In the genomic region with DNA sequence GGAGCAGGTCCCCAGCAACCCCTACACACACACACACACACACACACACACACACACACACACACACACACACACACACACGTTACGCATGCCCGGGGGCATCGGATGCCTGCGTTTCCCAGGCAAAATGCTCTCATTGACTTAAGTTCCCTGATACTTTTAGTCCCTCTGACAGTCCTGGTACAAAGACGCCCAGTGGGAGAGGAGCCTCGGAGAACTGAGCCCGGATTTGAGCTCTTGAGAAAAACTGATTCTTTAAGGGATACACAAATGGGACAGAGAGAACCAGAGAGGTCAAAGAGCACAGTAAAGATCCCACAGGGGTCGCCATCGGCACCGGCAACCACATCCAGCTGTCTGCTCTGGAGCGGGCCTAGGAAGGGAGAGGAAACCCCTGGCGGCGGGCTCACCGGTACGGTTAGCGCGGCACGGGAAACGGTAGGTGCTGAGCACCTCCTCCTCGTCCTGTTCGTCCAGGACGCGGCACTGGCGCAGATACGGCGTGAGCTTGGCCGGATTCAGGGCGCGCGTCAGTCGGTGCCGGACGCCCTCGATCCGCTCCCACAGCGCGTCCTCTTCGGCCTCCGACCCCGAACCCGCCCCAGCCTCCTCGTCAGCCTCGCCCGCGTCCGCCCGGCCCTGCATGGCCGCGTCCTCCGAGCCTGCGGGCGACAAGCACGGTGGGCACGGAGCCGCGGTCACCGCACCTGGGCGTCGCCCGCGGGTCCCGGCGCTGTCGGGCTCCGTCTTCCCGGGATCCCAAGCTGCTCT, we compare ENCODE assay signal across 8 mouse cellular contexts. TPM values are rescaled to one million over a fixed set of nuclear protein-coding genes. Genes with fewer than 3 reads are reported as not detected.
DNase-seq lines count a peak whose midpoint lies in the region; ATAC-seq and TF ChIP-seq lines count a peak whose summit lies in the region.

No protein-coding gene starts in this region.

- H3K27me3 ChIP-seq in hindbrain, embryonic 11.5 days (ENCODE audit: control insufficient read depth, insufficient read depth, low read length) = peaks cover 23% of the 10 kb centered on the region
- H3K27me3 ChIP-seq in liver, embryonic 14.5 days (ENCODE audit: control insufficient read depth, insufficient read depth, low read length) = peaks cover 39% of the 10 kb centered on the region
- peaks cover 56% of the 10 kb centered on the region for H3K27me3 ChIP-seq in neural tube, embryonic 12.5 days (replicated peaks)

- no peak overlapping the region for H3K27ac ChIP-seq in hindbrain, embryonic 11.5 days (ENCODE audit: low read depth, low read length)
- H3K27ac ChIP-seq in liver, embryonic 14.5 days = no peak overlapping the region
- no peak overlapping the region for H3K27ac ChIP-seq in neural tube, embryonic 12.5 days

- ATAC-seq in hindbrain, embryonic 11.5 days (ENCODE audit: low FRiP score) = 0 out of 2 replicates have a peak, but pooled peaks have one; percentile 7
- peak; percentile 17; the same call in 1 of the 2 replicates for ATAC-seq in liver, embryonic 14.5 days (ENCODE audit: insufficient read depth)
- no peak for ATAC-seq in neural tube, embryonic 12.5 days (ENCODE audit: low FRiP score, low read depth)

- no peaks in the 10 kb centered on the region for H3K36me3 ChIP-seq in hindbrain, embryonic 11.5 days (ENCODE audit: control insufficient read depth, insufficient read depth, low read length)
- no peaks in the 10 kb centered on the region for H3K36me3 ChIP-seq in liver, embryonic 14.5 days (replicated peaks; ENCODE audit: control insufficient read depth, insufficient read depth, low read depth)
- H3K36me3 ChIP-seq in neural tube, embryonic 12.5 days = no peaks in the 10 kb centered on the region

- H3K4me3 ChIP-seq in hindbrain, embryonic 11.5 days (ENCODE audit: low read depth, low read length) = peak overlapping the region; percentile 44
- H3K4me3 ChIP-seq in liver, embryonic 14.5 days (ENCODE audit: insufficient read depth in 1 of 2, low read depth in 2 of 2, low read length in 2 of 2) = peak overlapping the region; percentile 38 to 49
- H3K4me3 ChIP-seq in neural tube, embryonic 12.5 days = peak overlapping the region; percentile 49

- H3K9me3 ChIP-seq in hindbrain, embryonic 11.5 days (ENCODE audit: control insufficient read depth, low read length) = no peaks in the 10 kb centered on the region
- H3K9me3 ChIP-seq in liver, embryonic 14.5 days (ENCODE audit: control insufficient read depth, low read length) = no peaks in the 10 kb centered on the region
- H3K9me3 ChIP-seq in neural tube, embryonic 12.5 days = no peaks in the 10 kb centered on the region

- no peak for TF ChIP-seq CTCF in liver, embryonic 14.5 days (IDR thresholded peaks at IDR 0.05; ENCODE audit: low read depth)

- peak overlapping the region; percentile 52 for H3K9ac ChIP-seq in hindbrain, embryonic 11.5 days (ENCODE audit: low read depth, low read length)
- H3K9ac ChIP-seq in liver, embryonic 14.5 days (replicated peaks) = no peak overlapping the region
- peak overlapping the region; percentile 56 for H3K9ac ChIP-seq in neural tube, embryonic 12.5 days

- TF ChIP-seq EP300 in liver, embryonic 14.5 days (IDR thresholded peaks at IDR 0.05; ENCODE audit: low read depth) = no peak

- peaks cover 10% of the 10 kb centered on the region for H3K4me1 ChIP-seq in hindbrain, embryonic 11.5 days (replicated peaks; ENCODE audit: control insufficient read depth, insufficient read depth, low read length)
- peaks cover 0 to 10% of the 10 kb centered on the region in 2 experiments; a peak in 2 of 4 replicates for H3K4me1 ChIP-seq in liver, embryonic 14.5 days (replicated peaks; ENCODE audit: control insufficient read depth in 2 of 2, insufficient read depth in 2 of 2, low read length in 1 of 2)
- H3K4me1 ChIP-seq in neural tube, embryonic 12.5 days = peaks cover 22% of the 10 kb centered on the region

- 7% methylated on average over 46 of the region's 67 CpGs for WGBS in hindbrain, embryonic 11.5 days
- whole genome bisulfite sequencing in liver, embryonic 14.5 days (ENCODE audit: insufficient replicate concordance) = 6% methylated on average over 67 of the region's 67 CpGs
- WGBS in neural tube, embryonic 12.5 days = 6% methylated on average over 67 of the region's 67 CpGs

- peak overlapping the region; percentile 69 for H3K4me2 ChIP-seq in hindbrain, embryonic 11.5 days (replicated peaks; ENCODE audit: low read depth, low read length)
- H3K4me2 ChIP-seq in liver, embryonic 14.5 days (ENCODE audit: low read depth) = peak overlapping the region; percentile 47
- H3K4me2 ChIP-seq in neural tube, embryonic 12.5 days (replicated peaks) = peak overlapping the region; percentile 81

- DNase-seq in adrenal gland, postnatal 14 days = peak; percentile 59
- no peak for DNase-seq in adrenal gland, postnatal 10 days
- peak; percentile 53 for DNase-seq in embryo, embryonic 9.5 days (ENCODE audit: extremely low spot score)
- DNase-seq in hindbrain, embryonic 11.5 days (ENCODE audit: low spot score) = peak; percentile 66
- DNase-seq in liver, embryonic 14.5 days (ENCODE audit: low read depth in 3 of 3, low spot score in 3 of 3) = no peak
- no peak for DNase-seq in right cerebral cortex, postnatal 14 days
- DNase-seq in yolk sac, embryonic 10.5 days (ENCODE audit: low spot score) = no peak

RNA-seq across cellular contexts. Expression of gene Card10, which starts 0.7 kb away (rescaled TPM):
- 10.6 and 12.7 TPM in 2 replicates for total RNA-seq in adrenal gland, postnatal 14 days (2021)
- total RNA-seq in adrenal gland, postnatal 10 days (2021) = 10 to 100 TPM; 12.0 to 12.4 TPM
- 1.8 and 2.4 TPM in 2 replicates for polyA plus RNA-seq in hindbrain, embryonic 11.5 days (2014; fragmentation: Nextera tagmentation; extraction: Ambion mirVana)
- 2.2 and 2.5 TPM in 2 replicates for polyA plus RNA-seq in liver, embryonic 14.5 days (2012; rRNA removed)
- 1.1 and 1.3 TPM in 2 replicates for polyA plus RNA-seq in liver, embryonic 14.5 days (2014; fragmentation: Nextera tagmentation; extraction: Ambion mirVana)
- polyA plus RNA-seq in neural tube, embryonic 12.5 days (2016; fragmentation: Nextera tagmentation; extraction: Ambion mirVana) = 2.8 and 3.4 TPM in 2 replicates

RNA-seq across cellular contexts. Expression of gene Mfng, which starts 28.9 kb away (rescaled TPM):
- 13.1 and 19.8 TPM in 2 replicates for total RNA-seq in adrenal gland, postnatal 14 days (2021)
- 10 to 100 TPM; 15.5 to 17.7 TPM for total RNA-seq in adrenal gland, postnatal 10 days (2021)
- 34.6 and 34.7 TPM in 2 replicates for polyA plus RNA-seq in hindbrain, embryonic 11.5 days (2014; fragmentation: Nextera tagmentation; extraction: Ambion mirVana)
- 3.4 and 3.7 TPM in 2 replicates for polyA plus RNA-seq in liver, embryonic 14.5 days (2012; rRNA removed)
- polyA plus RNA-seq in liver, embryonic 14.5 days (2014; fragmentation: Nextera tagmentation; extraction: Ambion mirVana) = 2.9 and 3.6 TPM in 2 replicates
- 65.3 and 72.9 TPM in 2 replicates for polyA plus RNA-seq in neural tube, embryonic 12.5 days (2016; fragmentation: Nextera tagmentation; extraction: Ambion mirVana)

RNA-seq across cellular contexts. Expression of gene Cdc42ep1, which starts 40.3 kb away (rescaled TPM):
- total RNA-seq in adrenal gland, postnatal 14 days (2021) = 44.5 and 45.1 TPM in 2 replicates
- 10 to 100 TPM; 40.9 to 48.6 TPM for total RNA-seq in adrenal gland, postnatal 10 days (2021)
- 7.8 and 9.1 TPM in 2 replicates for polyA plus RNA-seq in hindbrain, embryonic 11.5 days (2014; fragmentation: Nextera tagmentation; extraction: Ambion mirVana)
- 8.1 and 10.1 TPM in 2 replicates for polyA plus RNA-seq in liver, embryonic 14.5 days (2012; rRNA removed)
- 7.8 and 8.6 TPM in 2 replicates for polyA plus RNA-seq in liver, embryonic 14.5 days (2014; fragmentation: Nextera tagmentation; extraction: Ambion mirVana)
- polyA plus RNA-seq in neural tube, embryonic 12.5 days (2016; fragmentation: Nextera tagmentation; extraction: Ambion mirVana) = 14.9 and 17.6 TPM in 2 replicates

RNA-seq across cellular contexts. Expression of gene Lgals2, which starts 53.2 kb away (rescaled TPM):
- 0.85 TPM in 1 of 2 replicates, not detected in the other for total RNA-seq in adrenal gland, postnatal 14 days (2021)
- 1 to 10 TPM; 1.8 to 5.1 TPM for total RNA-seq in adrenal gland, postnatal 10 days (2021)
- not detected in 2 replicates for polyA plus RNA-seq in hindbrain, embryonic 11.5 days (2014; fragmentation: Nextera tagmentation; extraction: Ambion mirVana)
- 8.7 and 9.8 TPM in 2 replicates for polyA plus RNA-seq in liver, embryonic 14.5 days (2012; rRNA removed)
- 14.0 and 15.0 TPM in 2 replicates for polyA plus RNA-seq in liver, embryonic 14.5 days (2014; fragmentation: Nextera tagmentation; extraction: Ambion mirVana)
- not detected in 2 replicates for polyA plus RNA-seq in neural tube, embryonic 12.5 days (2016; fragmentation: Nextera tagmentation; extraction: Ambion mirVana)

Comparison
In these comparisons a context has a peak if more than half of its experiments do, and no peak if none do; other contexts are left out.
1. DNase-seq: peak in adrenal gland, postnatal 14 days (single experiment), embryo, embryonic 9.5 days (single experiment) and hindbrain, embryonic 11.5 days (single experiment); none in adrenal gland, postnatal 10 days (single experiment), liver, embryonic 14.5 days (0 of 3), right cerebral cortex, postnatal 14 days (single experiment) and yolk sac, embryonic 10.5 days (single experiment).
2. Peak in every context shown above with its lines, with median percentiles within 50 percentile points of each other: H3K4me2 ChIP-seq and H3K4me3 ChIP-seq.